Mouse (Mus musculus): ENCODE data around the gene Kcne2. TPM values are rescaled to one million over a fixed set of nuclear protein-coding genes. Genes with fewer than 3 reads are reported as not detected.

Kcne2 gene
- not detected in 2 replicates for polyA plus RNA-seq (2012; rRNA removed; ENCODE audit: low replicate concordance)

GRCm38 (mm10) chr16:92292101-92292500 is at the start of gene Kcne2:
Gene Kcne2, plus strand, starts transcription at chr16:92292389.

GRCm38 (mm10) chr16:92300649-92301411 is 8.6 kb downstream of the Kcne2 start, which contains the start of gene Smim11:
Gene Smim11, plus strand, starts transcription at chr16:92301286.

GRCm38 (mm10) chr16:92321341-92321740 is 29.2 kb downstream of the Kcne2 start, which contains the start of gene Fam243:
Gene Fam243, minus strand, starts transcription at chr16:92321441.

Other genes starting within 250 kb of the Kcne2 start
- 49.0 and 53.4 TPM in 2 replicates for gene Mrps6, start 234.1 kb upstream of the Kcne2 start, polyA plus RNA-seq (2012; rRNA removed; ENCODE audit: low replicate concordance)
- not detected in 2 replicates for gene Gm49711, start 234.1 kb upstream of the Kcne2 start, polyA plus RNA-seq (2012; rRNA removed; ENCODE audit: low replicate concordance)
- 3.6 and 7.7 TPM in 2 replicates for gene Slc5a3, start 234.1 kb upstream of the Kcne2 start, polyA plus RNA-seq (2012; rRNA removed; ENCODE audit: low replicate concordance)
- 28.6 and 31.3 TPM in 2 replicates for gene Smim11, start 8.9 kb downstream of the Kcne2 start, polyA plus RNA-seq (2012; rRNA removed; ENCODE audit: low replicate concordance)
- gene Fam243, start 29.1 kb downstream of the Kcne2 start, polyA plus RNA-seq (2012; rRNA removed; ENCODE audit: low replicate concordance) = not detected in 2 replicates
- gene Kcne1, start 67.1 kb downstream of the Kcne2 start, polyA plus RNA-seq (2012; rRNA removed; ENCODE audit: low replicate concordance) = not detected in 2 replicates
- 10.2 and 16.1 TPM in 2 replicates for gene Rcan1, start 178.5 kb downstream of the Kcne2 start, polyA plus RNA-seq (2012; rRNA removed; ENCODE audit: low replicate concordance)
- gene Clic6, start 193.3 kb downstream of the Kcne2 start, polyA plus RNA-seq (2012; rRNA removed; ENCODE audit: low replicate concordance) = 2.5 and 3.5 TPM in 2 replicates

All from mammary gland, adult 2 months (tissue).